Mouse (Mus musculus) lung, postnatal 0 days (tissue): ENCODE measurements around the gene 4933411K16Rik.

ENCODE experiments used
- CTCF ChIP-seq: IDR thresholded peaks from 2 replicates; pipeline ENCODE4 v1.5.1; 2016; ENCODE audit warnings: antibody characterized with exemption, mild to moderate bottlenecking
- EP300 ChIP-seq: IDR thresholded peaks from 2 replicates; pipeline ENCODE4 v1.6.1; 2016; ENCODE audit warnings: antibody characterized with exemption, mild to moderate bottlenecking, control low read depth

- TF ChIP-seq EP300 (no peak), CTCF (no peak)
Observed at GRCm38 (mm10) chr19:42056719-42057409, 4.8 kb downstream of the 4933411K16Rik start.
